Mouse (Mus musculus) layer of hippocampus, adult 2 months (tissue): ENCODE results near the gene Tmem151b. TPM values are rescaled to one million over a fixed set of nuclear protein-coding genes. Genes with fewer than 3 reads are reported as not detected.

ENCODE experiments used
- DNase-seq, 2 experiments: peaks; one replicate each; pipeline ENCODE4 v3.0.0; 2022; ENCODE audit warnings: low spot score in 2 of 2
- H3K27ac ChIP-seq: fragments of 200-600 bp; 2 replicates; pipeline ENCODE4 v1.8.1; 2022
- H3K4me3 ChIP-seq: fragments of 200-600 bp; 2 replicates; pipeline ENCODE4 v1.8.1; 2022; ENCODE audit warnings: mild to moderate bottlenecking
- CTCF ChIP-seq: fragments of 200-600 bp; conservative IDR thresholded peaks from 2 replicates; pipeline ENCODE4 v1.8.1; 2022; ENCODE audit warnings: antibody characterized with exemption, mild to moderate bottlenecking, moderate library complexity
- total RNA-seq, 2 experiments: library from RNA; stranded (reverse); gene quantifications; 2 replicates each; pipeline ENCODE4 v1.2.3; 2021

Tmem151b gene
- total RNA-seq, 2 experiments from 2014 or later = 106 to 112 TPM

GRCm38 (mm10) chr17:45544873-45545277 lies 4.6 kb downstream of the Tmem151b start:
- TF ChIP-seq CTCF = no peak
- peak overlapping the region; percentile 59; the same call in 1 of the 2 replicates for H3K27ac ChIP-seq
- no peak for DNase-seq
- no peak overlapping the region for H3K4me3 ChIP-seq

- Histone ChIP-seq H3K4me3 (no peak overlapping the region), H3K27ac (peak overlapping the region; percentile 59; the same call in 1 of the 2 replicates)
- TF ChIP-seq CTCF = no peak
- DNase-seq = no peak
These were observed 5.2 kb downstream of the Tmem151b start for GRCm38 (mm10) chr17:45544001-45544872.

- no peak overlapping the region for H3K4me3 ChIP-seq
- peak overlapping the region; percentile 59; the same call in 1 of the 2 replicates for H3K27ac ChIP-seq
- DNase-seq = no peak
- TF ChIP-seq CTCF = no peak
These were observed 6.4 kb downstream of the Tmem151b start for GRCm38 (mm10) chr17:45543115-45543514.

GRCm38 (mm10) chr17:45542705-45543104 lies 6.8 kb downstream of the Tmem151b start:
- H3K4me3 ChIP-seq = no peak overlapping the region
- DNase-seq = no peak
- no peak for TF ChIP-seq CTCF
- peak overlapping the region; percentile 59; the same call in 1 of the 2 replicates for H3K27ac ChIP-seq

- no peak for DNase-seq
- H3K27ac ChIP-seq = 0 out of 2 replicates have a peak overlapping the region, but pooled peaks have one; percentile 2
- TF ChIP-seq CTCF = no peak
- no peak overlapping the region for H3K4me3 ChIP-seq
These were observed 7.3 kb downstream of the Tmem151b start for GRCm38 (mm10) chr17:45542129-45542528.

- DNase-seq = no peak
- no peak for TF ChIP-seq CTCF
- Histone ChIP-seq H3K4me3 (no peak overlapping the region), H3K27ac (no peak overlapping the region)
These were observed 9.8 kb downstream of the Tmem151b start for GRCm38 (mm10) chr17:45539664-45540063.

DNA sequence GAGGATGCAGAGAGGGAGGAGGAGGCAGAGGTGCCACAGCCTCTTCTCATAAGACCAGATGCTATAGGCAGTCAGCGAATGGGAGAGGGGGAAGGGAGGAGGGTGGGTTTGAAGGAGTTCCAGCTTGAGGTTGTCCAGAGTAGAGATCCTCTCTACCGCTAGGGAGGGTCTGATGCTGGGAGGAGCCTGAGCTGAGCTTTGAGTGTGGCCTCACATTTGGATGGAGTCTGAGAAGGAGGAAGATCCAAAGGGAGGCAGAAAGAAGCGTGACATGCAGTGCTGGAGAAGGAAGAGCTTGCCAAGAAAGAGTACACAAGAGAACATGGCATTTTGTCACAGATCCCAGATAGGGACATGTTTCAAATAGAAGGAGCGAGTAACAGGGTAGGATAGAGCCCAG lies 11.1 kb downstream of the Tmem151b start:
- Histone ChIP-seq H3K4me3 (no peak overlapping the region), H3K27ac (peak overlapping the region; percentile 36; the same call in 1 of the 2 replicates)
- no peak for DNase-seq
- TF ChIP-seq CTCF = no peak

DNA sequence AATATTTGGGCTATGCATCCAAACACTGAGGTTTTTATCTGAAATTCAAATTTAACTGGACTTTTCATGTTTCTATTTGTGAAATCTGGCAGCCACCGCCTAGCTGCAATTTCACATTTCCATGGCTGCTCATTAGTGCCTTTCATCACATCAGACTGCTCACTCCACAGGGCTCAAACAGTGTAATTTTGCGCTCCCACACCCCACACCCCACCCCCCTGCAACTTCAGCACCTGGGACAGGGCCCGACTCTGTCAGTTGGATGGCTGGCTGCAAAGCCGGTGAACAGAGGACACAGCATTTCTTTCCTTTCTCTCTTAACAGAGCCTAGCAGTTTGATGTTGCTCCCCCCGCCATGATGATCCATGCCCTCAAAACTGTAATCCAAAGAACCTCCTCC lies 13.2 kb downstream of the Tmem151b start:
- H3K27ac ChIP-seq = no peak overlapping the region
- no peak for TF ChIP-seq CTCF
- no peak overlapping the region for H3K4me3 ChIP-seq
- DNase-seq = no peak

DNA sequence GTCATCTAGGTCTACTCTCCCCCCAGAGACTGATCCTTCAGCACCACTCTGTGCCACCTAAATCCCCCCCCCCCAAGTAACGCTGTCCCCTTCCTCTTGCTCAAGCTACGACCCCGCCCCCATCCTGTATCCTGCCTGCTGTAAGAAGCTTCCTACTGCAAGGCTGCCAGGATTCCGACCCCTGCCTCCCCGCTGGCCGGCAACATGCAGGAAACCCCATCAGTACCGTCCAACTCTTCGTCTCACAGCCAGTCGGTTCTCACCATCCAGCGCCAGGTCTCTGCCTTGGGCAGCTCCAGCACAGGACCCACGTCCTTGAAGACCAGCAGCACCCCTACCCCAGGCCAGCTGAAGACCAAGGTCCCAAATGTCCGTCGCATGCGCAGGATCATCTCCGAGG lies 16.6 kb downstream of the Tmem151b start:
- no peak for DNase-seq
- Histone ChIP-seq H3K27ac (no peak overlapping the region), H3K4me3 (no peak overlapping the region)
- TF ChIP-seq CTCF = no peak

DNA sequence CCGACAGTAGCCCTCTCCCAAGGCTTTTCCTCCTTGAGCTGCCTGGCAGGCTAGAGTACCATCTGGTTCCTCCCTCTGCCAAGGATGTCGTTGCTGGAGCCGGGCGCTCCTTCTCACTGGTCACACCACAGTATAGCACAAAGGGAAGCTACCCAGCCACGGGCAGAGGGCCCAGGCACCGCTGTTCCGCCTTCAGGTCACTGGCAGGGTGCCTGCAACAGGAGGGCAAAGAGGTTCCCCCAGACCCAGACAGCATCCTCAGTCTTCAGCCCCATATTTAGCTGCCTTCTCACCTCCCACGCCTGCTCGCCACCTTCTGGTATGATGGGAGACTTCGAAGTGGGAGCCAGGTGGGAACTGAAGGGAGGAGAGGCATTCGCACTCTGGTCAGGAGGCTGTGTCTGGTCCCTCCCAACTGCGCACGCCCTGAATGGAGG lies 19.1 kb downstream of the Tmem151b start:
- no peak for TF ChIP-seq CTCF
- Histone ChIP-seq H3K4me3 (no peak overlapping the region), H3K27ac (peak overlapping the region; percentile 65; the same call in 1 of the 2 replicates)
- DNase-seq = peak in 1 of 2 experiments; percentile 60

DNA sequence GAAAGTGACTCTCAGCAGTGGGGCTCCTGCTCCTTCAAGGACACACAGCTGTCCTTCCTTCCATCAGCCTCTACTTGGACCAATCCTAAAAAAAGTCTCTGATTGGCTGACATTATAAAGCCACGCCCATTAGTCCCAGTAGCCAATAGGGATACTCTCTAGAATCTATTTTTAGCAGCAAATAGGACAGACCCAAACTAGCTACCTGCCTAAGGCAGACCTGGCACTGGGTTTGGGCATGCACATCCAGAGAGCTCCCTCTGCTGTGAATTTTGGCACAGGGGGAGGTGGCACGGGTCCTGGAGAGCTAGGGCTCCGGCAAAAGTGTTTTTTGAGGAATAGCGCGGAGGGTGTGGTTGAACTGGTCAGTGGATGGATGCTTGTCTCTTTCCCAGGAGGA lies 22.9 kb downstream of the Tmem151b start:
- DNase-seq = no peak
- Histone ChIP-seq H3K4me3 (no peak overlapping the region), H3K27ac (no peak overlapping the region)
- TF ChIP-seq CTCF = no peak

DNA sequence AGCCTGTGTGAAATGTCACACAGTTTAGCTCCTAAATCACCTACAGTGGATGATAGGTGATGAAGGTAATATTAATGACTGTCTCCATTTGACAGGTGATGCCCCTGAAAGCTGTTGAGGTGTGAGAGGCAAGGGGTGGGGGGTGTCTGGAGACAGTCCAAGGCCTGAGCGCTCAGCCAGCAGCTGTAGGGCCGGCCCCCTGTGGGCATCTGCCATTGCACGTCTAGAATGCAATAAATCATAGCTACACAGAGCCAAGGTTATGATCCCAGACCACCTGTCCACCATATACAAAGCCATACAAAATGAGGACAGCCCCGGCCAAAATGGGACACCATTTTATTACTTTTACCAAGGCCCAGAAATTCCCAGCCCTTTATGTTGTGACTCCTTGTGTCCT lies 24.5 kb downstream of the Tmem151b start:
- TF ChIP-seq CTCF = no peak
- no peak overlapping the region for H3K27ac ChIP-seq

DNA sequence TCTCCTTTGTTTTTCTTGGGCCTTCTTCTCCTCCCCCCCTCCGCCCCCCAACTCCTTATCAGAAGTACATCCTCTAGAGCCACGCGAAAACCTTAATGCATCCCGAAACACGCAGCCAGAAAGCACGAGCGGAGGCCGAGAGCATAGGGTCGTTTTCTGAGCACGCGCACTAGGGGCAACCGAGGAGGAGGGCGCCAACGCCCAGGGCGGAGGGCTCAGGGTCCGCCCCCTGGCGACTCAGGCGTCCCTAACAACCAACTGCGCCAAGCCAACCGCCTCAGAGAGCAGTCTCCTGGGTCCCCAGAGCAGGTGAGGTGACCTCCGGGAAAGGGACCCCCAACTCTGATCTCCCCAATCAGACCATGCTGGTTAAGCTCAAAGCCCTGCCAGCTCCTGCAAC lies 26.2 kb downstream of the Tmem151b start, which contains the start of gene Tcte1:
Gene Tcte1, plus strand, starts transcription at position 172 of the 400 bp plus-strand sequence.
- DNase-seq = no peak
- H3K4me3 ChIP-seq = no peak within 1 kb of the TSS; the same call in 1 of the 2 replicates
- TF ChIP-seq CTCF = no peak
- H3K27ac ChIP-seq = no peak within 1 kb of the TSS

More for the DNA sequence above, 24.5 kb downstream of the Tmem151b start:
- H3K4me3 ChIP-seq = no peak overlapping the region
- no peak for DNase-seq
